Mouse (Mus musculus) liver (tissue): ENCODE results near the gene Tmem117.

Source experiments
- DNase-seq: peaks from one replicate; pipeline ENCODE4 v3.0.0-alpha.2; 2020; ENCODE audit warnings: mixed read lengths

The Tmem117 gene

GRCm38 (mm10) chr15:94771691-94772090 is 142.7 kb downstream of the Tmem117 start:
- DNase-seq = no peak

- no peak for DNase-seq
These were observed 147.4 kb downstream of the Tmem117 start for GRCm38 (mm10) chr15:94776119-94777069.

- no peak for DNase-seq
These were observed 152.5 kb downstream of the Tmem117 start for GRCm38 (mm10) chr15:94781556-94781955.

GRCm38 (mm10) chr15:94793455-94793854 is 164.4 kb downstream of the Tmem117 start:
- DNase-seq = no peak

- no peak for DNase-seq
These were observed 166.5 kb downstream of the Tmem117 start for GRCm38 (mm10) chr15:94795484-94795883.

- no peak for DNase-seq
These were observed 169.2 kb downstream of the Tmem117 start for GRCm38 (mm10) chr15:94798236-94798635.

- DNase-seq = no peak
These were observed 172.4 kb downstream of the Tmem117 start for GRCm38 (mm10) chr15:94801462-94801861.

GRCm38 (mm10) chr15:94802820-94803219 is 173.8 kb downstream of the Tmem117 start:
- no peak for DNase-seq

GRCm38 (mm10) chr15:94803624-94804342 is 174.8 kb downstream of the Tmem117 start:
- DNase-seq = no peak

- DNase-seq = no peak
These were observed 177.0 kb downstream of the Tmem117 start for GRCm38 (mm10) chr15:94806005-94806404.

GRCm38 (mm10) chr15:94811550-94811949 is 182.5 kb downstream of the Tmem117 start:
- no peak for DNase-seq

- no peak for DNase-seq
These were observed 185.4 kb downstream of the Tmem117 start for GRCm38 (mm10) chr15:94814213-94815100.

GRCm38 (mm10) chr15:94835634-94836033 is 206.6 kb downstream of the Tmem117 start:
- no peak for DNase-seq

- no peak for DNase-seq
These were observed 209.6 kb downstream of the Tmem117 start for GRCm38 (mm10) chr15:94838646-94839045.

GRCm38 (mm10) chr15:94847501-94847900 is 218.5 kb downstream of the Tmem117 start:
- no peak for DNase-seq

- no peak for DNase-seq
These were observed 230.6 kb downstream of the Tmem117 start for GRCm38 (mm10) chr15:94859641-94860040.

- no peak for DNase-seq
These were observed 232.1 kb downstream of the Tmem117 start for GRCm38 (mm10) chr15:94861173-94861572.

- no peak for DNase-seq
These were observed 235.1 kb downstream of the Tmem117 start for GRCm38 (mm10) chr15:94864134-94864533.

GRCm38 (mm10) chr15:94868372-94868771 is 239.3 kb downstream of the Tmem117 start:
- no peak for DNase-seq

- DNase-seq = no peak
These were observed 256.0 kb downstream of the Tmem117 start for GRCm38 (mm10) chr15:94885026-94885425.

GRCm38 (mm10) chr15:94893201-94893600 is 264.2 kb downstream of the Tmem117 start:
- DNase-seq = no peak

- DNase-seq = no peak
These were observed 265.1 kb downstream of the Tmem117 start for GRCm38 (mm10) chr15:94894086-94894485.

- no peak for DNase-seq
These were observed 266.6 kb downstream of the Tmem117 start for GRCm38 (mm10) chr15:94895681-94896080.
